Mouse (Mus musculus) limb, embryonic 14.5 days (tissue): Measurements from ENCODE around the gene Fmnl3. TPM values are rescaled to one million over a fixed set of nuclear protein-coding genes. Genes with fewer than 3 reads are reported as not detected.

Experiments used
- ATAC-seq: fragments of 200-750 bp; cut with Nextera tagmentation; 2 replicates; pipeline ENCODE4 v1.8.0; 2017; ENCODE audit warnings: low read depth, moderate number of reproducible peaks, moderate TSS enrichment; ENCODE audit not compliant: low FRiP score
- DNase-seq: peaks from one replicate; pipeline ENCODE4 v3.0.0-alpha.2; 2015; ENCODE audit warnings: low spot score
- H3K27ac ChIP-seq: fragments of 300-500 bp; sonication (generic); replicated peaks from 2 replicates; pipeline ENCODE4 v1.5.1; 2014; ENCODE audit warnings: low read depth, mild to moderate bottlenecking, low read length, moderate library complexity, mixed read lengths
- H3K27me3 ChIP-seq: fragments of 300-500 bp; sonication (generic); 2 replicates; pipeline ENCODE4 v1.6.1; 2014; ENCODE audit warnings: low read length, mixed read lengths; ENCODE audit not compliant: control insufficient read depth, insufficient read depth
- H3K36me3 ChIP-seq: fragments of 300-500 bp; sonication (generic); 2 replicates; pipeline ENCODE4 v1.6.1; 2014; ENCODE audit warnings: mild to moderate bottlenecking, low read length, moderate library complexity, mixed read lengths; ENCODE audit not compliant: control insufficient read depth, insufficient read depth
- H3K4me1 ChIP-seq: fragments of 300-500 bp; sonication (generic); 2 replicates; pipeline ENCODE4 v1.6.1; 2014; ENCODE audit warnings: antibody characterized with exemption, low read length, mixed read lengths; ENCODE audit not compliant: control insufficient read depth, insufficient read depth
- H3K4me2 ChIP-seq: fragments of 300-500 bp; sonication (generic); replicated peaks from 2 replicates; pipeline ENCODE4 v1.6.1; 2014; ENCODE audit warnings: low read depth, mild to moderate bottlenecking, low read length, moderate library complexity; ENCODE audit not compliant: severe bottlenecking
- H3K4me3 ChIP-seq: fragments of 300-500 bp; sonication (generic); replicated peaks from 2 replicates; pipeline ENCODE4 v1.5.1; 2014; ENCODE audit warnings: low read length
- H3K9ac ChIP-seq: fragments of 300-500 bp; sonication (generic); 2 replicates; pipeline ENCODE4 v1.6.1; 2014; ENCODE audit warnings: mild to moderate bottlenecking, low read depth, low read length, moderate library complexity; ENCODE audit not compliant: severe bottlenecking
- H3K9me3 ChIP-seq: fragments of 300-500 bp; sonication (generic); 2 replicates; pipeline ENCODE4 v1.6.1; 2016; ENCODE audit warnings: low read length; ENCODE audit not compliant: control insufficient read depth
- POLR2A ChIP-seq: fragments of 200-500 bp; IDR thresholded peaks from 2 replicates; pipeline ENCODE4 v1.8.0; 2012; ENCODE audit warnings: inconsistent platforms, mild to moderate bottlenecking, moderate library complexity, borderline replicate concordance; ENCODE audit not compliant: insufficient read depth, insufficient read length; ENCODE audit errors: extremely low read depth
- WGBS: fragments of 180-500 bp; shearing (Covaris S2); extraction: QIAGEN DNeasy Blood & Tissue Kit; methylation state at CpG from one replicate; pipeline ENCODE4 v1.1.7; 2014; 5-methylcytosine and 5-hydroxymethylcytosine counted together
- polyA plus RNA-seq, 2 experiments: library from polyadenylated mRNA; depleted of rRNA in 1 of 2; stranded (reverse) in 1 of 2; unstranded in 1 of 2; fragments of >200 nt; fragmentation: Nextera tagmentation in 1 of 2; extraction: Ambion mirVana in 1 of 2; gene quantifications; 2 replicates each; pipeline versions ENCODE4 v1.2.1 to v1.2.3; 2012 to 2014

The Fmnl3 gene
- polyA plus RNA-seq, 2 experiments, result 19.8 to 55.0 TPM

GRCm38 (mm10) chr15:99278271-99278670, 92.0 kb downstream of the Fmnl3 start:
- Histone ChIP-seq H3K27me3 (no peaks in the 10 kb centered on the region), H3K4me3 (no peak overlapping the region), H3K27ac (no peak overlapping the region; the same call in 1 of the 2 replicates), H3K4me2 (no peak overlapping the region), H3K9ac (no peak overlapping the region), H3K4me1 (no peaks in the 10 kb centered on the region; the same call in 1 of the 2 replicates), H3K9me3 (no peaks in the 10 kb centered on the region), H3K36me3 (no peaks in the 10 kb centered on the region)
- 0 out of 2 replicates have a peak, but pooled peaks have one; percentile 19 for ATAC-seq
- 65% methylated on average over 7 of the region's 7 CpGs for WGBS
- no peak for TF ChIP-seq POLR2A
- no peak for DNase-seq

GRCm38 (mm10) chr15:99276095-99276494, 94.2 kb downstream of the Fmnl3 start:
- H3K4me1 ChIP-seq, result no peaks in the 10 kb centered on the region; the same call in 1 of the 2 replicates
- DNase-seq (no peak), ATAC-seq (no peak)
- H3K9ac ChIP-seq, result no peak overlapping the region
- H3K4me3 ChIP-seq, result no peak overlapping the region
- no peak for TF ChIP-seq POLR2A
- H3K27me3 ChIP-seq, result no peaks in the 10 kb centered on the region
- WGBS, result 80% methylated on average over 7 of the region's 8 CpGs
- no peaks in the 10 kb centered on the region for H3K36me3 ChIP-seq
- H3K9me3 ChIP-seq, result no peaks in the 10 kb centered on the region
- H3K4me2 ChIP-seq, result no peak overlapping the region
- no peak overlapping the region for H3K27ac ChIP-seq

Other genes starting within 250 kb of the Fmnl3 start
- gene Spats2, start 244.6 kb downstream of the Fmnl3 start, polyA plus RNA-seq (2012; rRNA removed), result 47.1 and 48.4 TPM in 2 replicates
- 39.7 and 41.7 TPM in 2 replicates for gene Spats2, start 244.6 kb downstream of the Fmnl3 start, polyA plus RNA-seq (2014; fragmentation: Nextera tagmentation; extraction: Ambion mirVana)
- 1.6 and 1.9 TPM in 2 replicates for gene Kcnh3, start 145.6 kb downstream of the Fmnl3 start, polyA plus RNA-seq (2012; rRNA removed)
- 0.55 and 0.58 TPM in 2 replicates for gene Kcnh3, start 145.6 kb downstream of the Fmnl3 start, polyA plus RNA-seq (2014; fragmentation: Nextera tagmentation; extraction: Ambion mirVana)
- 88.5 and 113 TPM in 2 replicates for gene Mcrs1, start 118.5 kb downstream of the Fmnl3 start, polyA plus RNA-seq (2012; rRNA removed)
- gene Mcrs1, start 118.5 kb downstream of the Fmnl3 start, polyA plus RNA-seq (2014; fragmentation: Nextera tagmentation; extraction: Ambion mirVana), result 130 and 139 TPM in 2 replicates
- 143 and 154 TPM in 2 replicates for gene Prpf40b, start 75.4 kb downstream of the Fmnl3 start, polyA plus RNA-seq (2012; rRNA removed)
- gene Prpf40b, start 75.4 kb downstream of the Fmnl3 start, polyA plus RNA-seq (2014; fragmentation: Nextera tagmentation; extraction: Ambion mirVana), result 47.0 and 54.3 TPM in 2 replicates
- 0.19 and 0.24 TPM in 2 replicates for gene Fam186b, start 74.6 kb downstream of the Fmnl3 start, polyA plus RNA-seq (2012; rRNA removed)
- gene Fam186b, start 74.6 kb downstream of the Fmnl3 start, polyA plus RNA-seq (2014; fragmentation: Nextera tagmentation; extraction: Ambion mirVana), result 0.12 and 0.32 TPM in 2 replicates
- 216 and 283 TPM in 2 replicates for gene Tmbim6, start 22.4 kb upstream of the Fmnl3 start, polyA plus RNA-seq (2012; rRNA removed)
- 296 and 305 TPM in 2 replicates for gene Tmbim6, start 22.4 kb upstream of the Fmnl3 start, polyA plus RNA-seq (2014; fragmentation: Nextera tagmentation; extraction: Ambion mirVana)
- 24.4 and 32.4 TPM in 2 replicates for gene Nckap5l, start 87.3 kb upstream of the Fmnl3 start, polyA plus RNA-seq (2012; rRNA removed)
- 14.1 and 19.3 TPM in 2 replicates for gene Nckap5l, start 87.3 kb upstream of the Fmnl3 start, polyA plus RNA-seq (2014; fragmentation: Nextera tagmentation; extraction: Ambion mirVana)
- 9.0 and 9.2 TPM in 2 replicates for gene Bcdin3d, start 104.2 kb upstream of the Fmnl3 start, polyA plus RNA-seq (2012; rRNA removed)
- gene Bcdin3d, start 104.2 kb upstream of the Fmnl3 start, polyA plus RNA-seq (2014; fragmentation: Nextera tagmentation; extraction: Ambion mirVana), result 13.6 and 14.5 TPM in 2 replicates
- gene Faim2, start 157.7 kb upstream of the Fmnl3 start, polyA plus RNA-seq (2012; rRNA removed), result 0.21 and 0.27 TPM in 2 replicates
- 0.10 and 0.21 TPM in 2 replicates for gene Faim2, start 157.7 kb upstream of the Fmnl3 start, polyA plus RNA-seq (2014; fragmentation: Nextera tagmentation; extraction: Ambion mirVana)
- gene Aqp2, start 208.6 kb upstream of the Fmnl3 start, polyA plus RNA-seq (2012; rRNA removed), result not detected in 2 replicates
- not detected in 2 replicates for gene Aqp2, start 208.6 kb upstream of the Fmnl3 start, polyA plus RNA-seq (2014; fragmentation: Nextera tagmentation; extraction: Ambion mirVana)
- 0.26 TPM in 2 replicates for gene Aqp5, start 220.3 kb upstream of the Fmnl3 start, polyA plus RNA-seq (2012; rRNA removed)
- gene Aqp5, start 220.3 kb upstream of the Fmnl3 start, polyA plus RNA-seq (2014; fragmentation: Nextera tagmentation; extraction: Ambion mirVana), result 0.28 and 0.47 TPM in 2 replicates
- gene Aqp6, start 230.9 kb upstream of the Fmnl3 start, polyA plus RNA-seq (2012; rRNA removed), result 0.03 TPM in 1 of 2 replicates, not detected in the other
- not detected in 2 replicates for gene Aqp6, start 230.9 kb upstream of the Fmnl3 start, polyA plus RNA-seq (2014; fragmentation: Nextera tagmentation; extraction: Ambion mirVana)